Mouse (Mus musculus) left cerebral cortex, adult 2 months (tissue): ENCODE results near the gene Mylip. TPM values are rescaled to one million over a fixed set of nuclear protein-coding genes. Genes with fewer than 3 reads are reported as not detected.

ENCODE experiments used
- DNase-seq, 2 experiments: peaks; one replicate each; pipeline ENCODE4 v3.0.0; 2021 to 2022; ENCODE audit warnings: low spot score in 2 of 2, mixed read lengths in 1 of 2; ENCODE audit errors: extremely low spot score in 1 of 2
- H3K27ac ChIP-seq: fragments of 200-600 bp; 2 replicates; pipeline ENCODE4 v1.8.1; 2022
- H3K4me3 ChIP-seq: fragments of 200-600 bp; 2 replicates; pipeline ENCODE4 v1.8.1; 2022
- CTCF ChIP-seq: fragments of 200-600 bp; IDR thresholded peaks from 2 replicates; pipeline ENCODE4 v1.8.1; 2022; ENCODE audit warnings: antibody characterized with exemption, mild to moderate bottlenecking, moderate library complexity
- intact Hi-C: fragments of 180-260 bp; cut with DNase I; formaldehyde crosslinking; loops from one replicate; pipeline ENCODE4 v1.15.1; 2025
- total RNA-seq, 2 experiments: library from RNA; stranded (reverse); gene quantifications; 2 replicates each; pipeline ENCODE4 v1.2.3; 2021

Gene Mylip
- total RNA-seq, 2 experiments from 2014 or later = 16.2 to 16.6 TPM

- DNase-seq = no peak
These were observed 71.9 kb downstream of the Mylip start for GRCm38 (mm10) chr13:45461370-45461958.

More at GRCm38 (mm10) chr13:45461370-45461958, 71.9 kb downstream of the Mylip start:
- intact Hi-C loops = no loop called here
- Histone ChIP-seq H3K27ac (no peak overlapping the region), H3K4me3 (no peak overlapping the region)
- TF ChIP-seq CTCF = no peak

Other genes starting within 250 kb of the Mylip start
- gene Gmpr, start 117.7 kb downstream of the Mylip start, total RNA-seq = 10 to 100 TPM; 46.0 to 50.6 TPM